Comparison of ENCODE assay signal across 9 mouse cellular contexts in genomic region chr4:116150862-116151221, GRCm38 (mm10). TPM values are rescaled to one million over a fixed set of nuclear protein-coding genes. Genes with fewer than 3 reads are reported as not detected.
DNase-seq lines count a peak whose midpoint lies in the region; ATAC-seq and TF ChIP-seq lines count a peak whose summit lies in the region.
"Had no signal": no experiment of that assay in that cellular context is flagged by ENCODE, and none has a peak within 500 bp of the region (broad histone marks: within the 10 kb centered on the region; RNA-seq: fewer than 3 reads in every experiment).

No protein-coding gene starts in this region.

- intact Hi-C loops in left cerebral cortex, postnatal 36 days (cut with DNase I): no loop called here

- H3K4me1 ChIP-seq in testis, adult 2 months (ENCODE audit: control insufficient read depth, insufficient read depth, low read length): peaks cover 20% of the 10 kb centered on the region
- H3K4me1 ChIP-seq in limb, embryonic 14.5 days (ENCODE audit: control insufficient read depth, insufficient read depth, low read length): peaks cover 11% of the 10 kb centered on the region
- H3K4me1 ChIP-seq in stomach, embryonic 16.5 days (ENCODE audit: control insufficient read depth, insufficient read depth, low read length): peaks cover 13% of the 10 kb centered on the region

- peak overlapping the region; percentile 83 for H3K4me3 ChIP-seq in testis, adult 2 months (ENCODE audit: control insufficient read depth, low read depth, low read length)
- H3K4me3 ChIP-seq in limb, embryonic 14.5 days (replicated peaks; ENCODE audit: low read length): peak overlapping the region; percentile 78
- peak overlapping the region; percentile 77 for H3K4me3 ChIP-seq in stomach, embryonic 16.5 days (replicated peaks; ENCODE audit: low read length)

- H3K36me3 ChIP-seq in testis, adult 2 months (ENCODE audit: control insufficient read depth, insufficient read depth, low read length): no peaks in the 10 kb centered on the region; the same call in 1 of the 2 replicates
- H3K36me3 ChIP-seq in limb, embryonic 14.5 days (ENCODE audit: control insufficient read depth, insufficient read depth, low read length): peaks cover 44% of the 10 kb centered on the region
- H3K36me3 ChIP-seq in stomach, embryonic 16.5 days (ENCODE audit: control insufficient read depth, insufficient read depth, low read length): 0 out of 2 replicates have a peak, but pooled peaks cover 9% of the 10 kb centered on the region

- DNase-seq in frontal cortex, postnatal 10 days (ENCODE audit: low spot score in 2 of 2): no peak
- no peak for DNase-seq in testis, postnatal 14 days (ENCODE audit: low spot score)
- no peak for DNase-seq in limb, embryonic 14.5 days (ENCODE audit: low spot score)
- DNase-seq in left cerebral cortex, postnatal 36 days (ENCODE audit: low spot score in 2 of 2): no peak
- DNase-seq in right cerebral cortex, postnatal 4 days: no peak

- WGBS in limb, embryonic 14.5 days: 14% methylated on average over 4 of the region's 4 CpGs
- WGBS in stomach, embryonic 16.5 days: 23% methylated on average over 4 of the region's 4 CpGs

- peak overlapping the region; percentile 80 for H3K4me2 ChIP-seq in limb, embryonic 14.5 days (replicated peaks; ENCODE audit: low read depth, low read length, severe bottlenecking)
- peak overlapping the region; percentile 72 for H3K4me2 ChIP-seq in stomach, embryonic 16.5 days (ENCODE audit: low read depth, low read length)

- TF ChIP-seq CTCF in testis, adult 2 months (IDR thresholded peaks at IDR 0.05; ENCODE audit: control insufficient read depth, insufficient read depth, insufficient replicate concordance, low read depth, low read length): no peak

- H3K27ac ChIP-seq in testis, adult 2 months (ENCODE audit: control insufficient read depth, insufficient read depth, low read depth, low read length): peak overlapping the region; percentile 76
- peak overlapping the region; percentile 91 for H3K27ac ChIP-seq in limb, embryonic 14.5 days (replicated peaks; ENCODE audit: low read depth, low read length)
- peak overlapping the region; percentile 68; the same call in 1 of the 2 replicates for H3K27ac ChIP-seq in stomach, embryonic 16.5 days (ENCODE audit: low read length)

- no peak for TF ChIP-seq POLR2A in testis, adult 2 months (IDR thresholded peaks at IDR 0.05; ENCODE audit: control insufficient read depth, low read depth, low read length)
- no peak for TF ChIP-seq POLR2A in limb, embryonic 14.5 days (IDR thresholded peaks at IDR 0.05; ENCODE audit: borderline replicate concordance, extremely low read depth, insufficient read depth, insufficient read length)

- H3K9ac ChIP-seq in limb, embryonic 14.5 days (ENCODE audit: low read depth, low read length, severe bottlenecking): peak overlapping the region; percentile 94
- peak overlapping the region; percentile 92 for H3K9ac ChIP-seq in stomach, embryonic 16.5 days (ENCODE audit: low read length)

- peak; percentile 8; the same call in 1 of the 2 replicates for ATAC-seq in frontal cortex, adult (ENCODE audit: low TSS enrichment)
- no peak for ATAC-seq in limb, embryonic 14.5 days (ENCODE audit: low FRiP score, low read depth)
- ATAC-seq in stomach, embryonic 16.5 days (ENCODE audit: insufficient read depth, low FRiP score): 0 out of 2 replicates have a peak, but pooled peaks have one; percentile 4

- H3K27me3 ChIP-seq in testis, adult 2 months (ENCODE audit: control insufficient read depth, insufficient read depth, low read length): no peaks in the 10 kb centered on the region
- no peaks in the 10 kb centered on the region for H3K27me3 ChIP-seq in limb, embryonic 14.5 days (ENCODE audit: control insufficient read depth, insufficient read depth, low read length)
- no peaks in the 10 kb centered on the region for H3K27me3 ChIP-seq in stomach, embryonic 16.5 days (ENCODE audit: control insufficient read depth, insufficient read depth, low read length)

- no peaks in the 10 kb centered on the region for H3K9me3 ChIP-seq in limb, embryonic 14.5 days (ENCODE audit: control insufficient read depth, low read length)
- H3K9me3 ChIP-seq in stomach, embryonic 16.5 days (replicated peaks; ENCODE audit: control insufficient read depth, low read length): no peaks in the 10 kb centered on the region

RNA-seq across cellular contexts. Expression of gene Lurap1, which starts 0.3 kb away (rescaled TPM):
- 30.3 and 36.1 TPM in 2 replicates for polyA plus RNA-seq in testis, adult 2 months (2012; rRNA removed)
- polyA plus RNA-seq in limb, embryonic 14.5 days (2012; rRNA removed): 1.7 and 2.1 TPM in 2 replicates
- polyA plus RNA-seq in limb, embryonic 14.5 days (2014; fragmentation: Nextera tagmentation; extraction: Ambion mirVana): 2.5 and 3.1 TPM in 2 replicates
- polyA plus RNA-seq in stomach, embryonic 16.5 days (2015; fragmentation: Nextera tagmentation; extraction: Ambion mirVana): 2.6 and 3.0 TPM in 2 replicates
- total RNA-seq in left cerebral cortex, postnatal 36 days (2021): 10 to 100 TPM; 27.2 to 35.8 TPM

RNA-seq across cellular contexts. Expression of gene Tspan1, which starts 16.6 kb away (rescaled TPM):
- polyA plus RNA-seq in testis, adult 2 months (2012; rRNA removed): 4.3 TPM in 2 replicates
- not detected in 2 replicates for polyA plus RNA-seq in limb, embryonic 14.5 days (2012; rRNA removed)
- not detected in 2 replicates for polyA plus RNA-seq in limb, embryonic 14.5 days (2014; fragmentation: Nextera tagmentation; extraction: Ambion mirVana)
- 76.4 and 99.5 TPM in 2 replicates for polyA plus RNA-seq in stomach, embryonic 16.5 days (2015; fragmentation: Nextera tagmentation; extraction: Ambion mirVana)
- under 1 TPM in 1 of 2 experiments, not detected in 1; 0.59 TPM for total RNA-seq in left cerebral cortex, postnatal 36 days (2021)

RNA-seq across cellular contexts. Expression of gene 1700042G07Rik, which starts 22.3 kb away (rescaled TPM):
- polyA plus RNA-seq in testis, adult 2 months (2012; rRNA removed): 696 and 816 TPM in 2 replicates
- polyA plus RNA-seq in limb, embryonic 14.5 days (2012; rRNA removed): not detected in 2 replicates
- polyA plus RNA-seq in limb, embryonic 14.5 days (2014; fragmentation: Nextera tagmentation; extraction: Ambion mirVana): not detected in 2 replicates
- polyA plus RNA-seq in stomach, embryonic 16.5 days (2015; fragmentation: Nextera tagmentation; extraction: Ambion mirVana): not detected in 2 replicates
- total RNA-seq in left cerebral cortex, postnatal 36 days (2021): not detected
- total RNA-seq: neutrophil, adult 5-6 weeks had no signal

RNA-seq across cellular contexts. Expression of gene Gm49337, which starts 22.3 kb away (rescaled TPM):
- not detected in 2 replicates for polyA plus RNA-seq in testis, adult 2 months (2012; rRNA removed)
- not detected in 2 replicates for polyA plus RNA-seq in limb, embryonic 14.5 days (2012; rRNA removed)
- not detected in 2 replicates for polyA plus RNA-seq in limb, embryonic 14.5 days (2014; fragmentation: Nextera tagmentation; extraction: Ambion mirVana)
- not detected in 2 replicates for polyA plus RNA-seq in stomach, embryonic 16.5 days (2015; fragmentation: Nextera tagmentation; extraction: Ambion mirVana)
- 1 to 10 TPM in 1 of 2 experiments, not detected in 1; 1.7 TPM for total RNA-seq in left cerebral cortex, postnatal 36 days (2021)
- total RNA-seq: neutrophil, adult 5-6 weeks had no signal

RNA-seq across cellular contexts. Expression of gene Pomgnt1, which starts 27.2 kb away (rescaled TPM):
- polyA plus RNA-seq in testis, adult 2 months (2012; rRNA removed): 111 and 113 TPM in 2 replicates
- polyA plus RNA-seq in limb, embryonic 14.5 days (2012; rRNA removed): 79.5 and 79.6 TPM in 2 replicates
- 62.7 and 67.0 TPM in 2 replicates for polyA plus RNA-seq in limb, embryonic 14.5 days (2014; fragmentation: Nextera tagmentation; extraction: Ambion mirVana)
- 49.4 and 50.0 TPM in 2 replicates for polyA plus RNA-seq in stomach, embryonic 16.5 days (2015; fragmentation: Nextera tagmentation; extraction: Ambion mirVana)
- total RNA-seq in left cerebral cortex, postnatal 36 days (2021): 10 to 100 TPM; 80.5 to 84.2 TPM

Comparison
In these comparisons a context has a peak if more than half of its experiments do, and no peak if none do; other contexts are left out.
1. RNA of gene Tspan1, which starts 16.6 kb away (polyA plus RNA-seq): 76.4 to 99.5 TPM in stomach, embryonic 16.5 days; 4.3 TPM in testis, adult 2 months and not detected in limb, embryonic 14.5 days; every median in the first group is over 10 times any median in the second.
2. RNA of gene 1700042G07Rik, which starts 22.3 kb away (polyA plus RNA-seq): 696 to 816 TPM in testis, adult 2 months; not detected in limb, embryonic 14.5 days and not detected in stomach, embryonic 16.5 days; every median in the first group is over 100 times any median in the second.
3. Peak in every context shown above with its lines, with median percentiles within 50 percentile points of each other: H3K27ac ChIP-seq and H3K4me3 ChIP-seq.